In genomic region chr9:119339558-119340211, GRCm38 (mm10) we compare ENCODE assay signal across 8 mouse cellular contexts. TPM values are rescaled to one million over a fixed set of nuclear protein-coding genes. Genes with fewer than 3 reads are reported as not detected.
DNase-seq lines count a peak whose midpoint lies in the region; ATAC-seq and TF ChIP-seq lines count a peak whose summit lies in the region.

TSS of gene Acaa1a (plus strand) at chr9:119339676.

- peaks cover 26% of the 10 kb centered on the region for H3K4me1 ChIP-seq in hindbrain, embryonic 12.5 days

- peak within 1 kb of the TSS; percentile 59 for H3K9ac ChIP-seq in hindbrain, embryonic 12.5 days

- ATAC-seq in Patski: peak; percentile 36
- no peak for ATAC-seq in hindbrain, embryonic 12.5 days (ENCODE audit: low FRiP score)

- H3K4me2 ChIP-seq in hindbrain, embryonic 12.5 days (replicated peaks): peak within 1 kb of the TSS; percentile 75

- H3K4me3 ChIP-seq in hindbrain, embryonic 12.5 days: peak within 1 kb of the TSS; percentile 81

- H3K27me3 ChIP-seq in Patski: no peaks in the 10 kb centered on the region
- peaks cover 20% of the 10 kb centered on the region for H3K27me3 ChIP-seq in hindbrain, embryonic 12.5 days

- H3K27ac ChIP-seq in hindbrain, embryonic 12.5 days: peak within 1 kb of the TSS; percentile 89

- in situ Hi-C loops in Patski (cut with MboI; ENCODE audit: low pct_unique_long_range_greater_than_20kb): no loop called here

- no peak for TF ChIP-seq CTCF in Patski (IDR thresholded peaks at IDR 0.05)

- POLR2A ChIA-PET in Patski (lab: Charles Lee): interaction anchor here (0.5 to 1.5 kb wide), 3 partner anchors 11 to 17 kb away, joined by 3 to 5 read pairs (median 4); no protein-coding TSS in a partner anchor

- peaks cover 19% of the 10 kb centered on the region for H3K36me3 ChIP-seq in hindbrain, embryonic 12.5 days

- 1% methylated on average over 43 of the region's 43 CpGs for WGBS in hindbrain, embryonic 12.5 days

- CTCF ChIA-PET in Patski (lab: Charles Lee): interaction anchor here (0.7 to 2.2 kb wide), 4 partner anchors 13 to 91 kb away, joined by 3 to 5 read pairs (median 3); partner anchors contain the start of gene Oxsr1

- no peak for DNase-seq in Patski (ENCODE audit: low read depth, low spot score)
- DNase-seq in cerebellum, adult 9-10 months: peak; percentile 71
- peak; percentile 36 to 48 for DNase-seq in frontal cortex, postnatal 25 days (ENCODE audit: low spot score in 2 of 2)
- DNase-seq in layer of hippocampus, postnatal 25 days (ENCODE audit: extremely low spot score in 1 of 2, low spot score in 1 of 2): peak; percentile 32 to 42
- DNase-seq in lung, postnatal 36 days: peak; percentile 90
- DNase-seq in retina, postnatal 1 day: peak; percentile 72
- DNase-seq in urinary bladder, postnatal 14 days (ENCODE audit: low spot score): peak; percentile 80

- H3K9me3 ChIP-seq in hindbrain, embryonic 12.5 days (replicated peaks): no peaks in the 10 kb centered on the region

RNA-seq across cellular contexts. Expression of gene Acaa1a, which starts in this region (rescaled TPM):
- 99.2 TPM for polyA plus RNA-seq in Patski (2021)
- 82.4 and 87.1 TPM in 2 replicates for polyA plus RNA-seq in hindbrain, embryonic 12.5 days (2016; fragmentation: Nextera tagmentation; extraction: Ambion mirVana)
- total RNA-seq in layer of hippocampus, postnatal 25 days (2021): 10 to 100 TPM; 71.8 to 72.9 TPM
